ENCODE assay signal across 1 mouse cellular context in the genomic region with DNA sequence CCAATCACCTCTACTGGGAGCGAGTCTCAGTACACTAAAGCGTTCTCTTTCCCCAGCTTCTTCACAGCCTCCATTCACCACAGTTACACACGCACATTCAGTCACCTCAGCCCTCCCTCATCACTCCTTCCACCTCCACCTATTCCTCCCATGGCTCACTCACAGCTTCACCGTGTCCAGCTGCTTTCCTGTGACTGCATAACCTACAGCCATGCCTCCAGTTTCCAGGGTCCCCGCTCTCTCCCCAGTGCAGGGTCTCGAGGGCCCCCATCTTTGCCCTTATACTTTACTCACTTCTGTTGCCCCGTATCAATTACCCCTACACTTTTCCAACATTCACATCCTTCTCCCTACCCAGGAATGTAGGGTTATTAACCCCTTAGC.
TF ChIP-seq lines count a peak whose summit lies in the region.

No protein-coding gene starts in this region.

TF ChIP-seq in MEL, 35 proteins besides CTCF, POLR2A, EP300 and RAD21:
- no peak for TF ChIP-seq TAL1 (IDR thresholded peaks at IDR 0.05; ENCODE audit: low read length)
- TF ChIP-seq BHLHE40 (IDR thresholded peaks at IDR 0.05; ENCODE audit: borderline replicate concordance, low read depth, low read length) = no peak
- no peak for TF ChIP-seq USF2 (IDR thresholded peaks at IDR 0.05; ENCODE audit: borderline replicate concordance in 1 of 2, insufficient read depth in 1 of 2, low read depth in 1 of 2, low read length in 2 of 2)
- no peak for TF ChIP-seq CHD1 (IDR thresholded peaks at IDR 0.05; ENCODE audit: low read depth, low read length)
- TF ChIP-seq RCOR1 (IDR thresholded peaks at IDR 0.05; ENCODE audit: low read depth, low read length) = no peak
- TF ChIP-seq UBTF (IDR thresholded peaks at IDR 0.05; ENCODE audit: borderline replicate concordance, insufficient read depth, low read depth, low read length) = no peak
TF ChIP-seq in MEL: peak in this region for 0.
